Mouse (Mus musculus) megakaryocyte, embryonic 14.5 days (primary cell): ENCODE data around the gene Sh2d1b2.

ENCODE experiments used
- FLI1 ChIP-seq: IDR thresholded peaks from 2 replicates; pipeline ENCODE4 v1.6.1; 2012; ENCODE audit warnings: low read length, inconsistent platforms, mixed read lengths
- GATA1 ChIP-seq: IDR thresholded peaks from 3 replicates; pipeline ENCODE4 v1.6.1; 2012; ENCODE audit warnings: mixed read lengths, low read length, inconsistent platforms, borderline replicate concordance

DNA sequence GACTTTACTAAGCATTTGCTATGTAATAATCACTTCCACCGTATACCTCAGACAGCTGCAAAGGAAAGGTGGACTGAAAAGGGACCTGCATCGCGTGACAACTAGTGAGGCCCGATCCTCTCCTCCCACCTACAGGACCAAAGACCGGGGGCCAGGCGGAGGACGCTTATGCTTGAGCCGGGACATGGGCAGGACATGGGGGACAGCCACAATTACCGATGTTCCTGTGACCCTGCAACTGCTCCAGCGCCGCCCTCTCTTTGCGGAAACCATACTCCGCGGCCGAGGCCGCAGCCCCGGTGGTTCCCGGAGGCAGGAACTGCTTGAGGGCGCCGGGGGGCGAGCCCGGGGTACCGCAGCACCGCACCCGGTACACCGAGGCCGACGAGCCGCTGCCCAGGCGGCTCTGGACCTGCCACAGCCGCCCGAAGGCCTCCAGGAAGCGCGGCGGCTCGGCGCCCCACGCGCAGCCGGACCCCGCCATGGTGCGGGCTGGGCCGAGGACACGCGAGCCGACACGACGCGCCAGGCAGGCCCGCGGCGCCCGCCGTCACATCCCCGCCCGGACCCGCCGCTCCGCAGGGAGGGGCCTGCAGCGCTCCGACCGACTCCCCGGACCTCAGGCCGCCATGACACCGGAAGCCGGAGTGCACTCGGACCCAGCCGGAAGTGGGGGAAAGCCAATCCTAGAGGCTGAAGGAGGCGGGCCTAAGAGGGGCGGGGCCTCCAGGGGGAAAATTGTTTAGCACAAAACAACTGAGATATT lies 17.6 kb upstream of the Sh2d1b2 start, which contains the start of gene Uhmk1:
- TF ChIP-seq GATA1 = no peak
- no peak; the same call in 1 of the 2 replicates for TF ChIP-seq FLI1
